Mouse (Mus musculus) embryonic fibroblast, embryonic 13.5 days (primary cell): ENCODE measurements around the gene Fpr3.

Experiments
- CTCF ChIP-seq: IDR thresholded peaks from 2 replicates; pipeline ENCODE4 v1.5.1; 2011; ENCODE audit warnings: mild to moderate bottlenecking, control low read depth, low read length, moderate library complexity, borderline replicate concordance; ENCODE audit not compliant: insufficient read depth
- POLR2A ChIP-seq: IDR thresholded peaks from 2 replicates; pipeline ENCODE4 v1.6.1; 2011; ENCODE audit warnings: low read depth, mild to moderate bottlenecking, control low read depth, low read length, moderate library complexity

DNA sequence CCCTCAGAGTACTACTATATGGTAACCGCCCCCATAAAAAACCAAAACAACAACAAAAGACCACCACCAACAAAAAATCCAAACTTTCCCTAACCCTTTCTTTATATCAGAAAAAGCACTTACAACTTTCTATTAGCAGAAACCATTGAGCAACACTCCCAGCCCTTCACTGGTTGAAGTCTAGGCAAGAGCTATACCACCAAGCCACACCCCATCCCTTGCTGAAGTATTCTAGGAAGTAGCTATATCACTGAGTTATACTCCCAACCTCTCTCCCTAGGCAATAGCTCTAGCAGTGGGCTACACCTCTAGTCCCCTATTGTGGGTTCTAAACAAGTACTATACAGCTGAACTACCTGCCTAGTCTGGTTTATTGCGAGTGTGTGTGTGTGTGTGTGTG is 48.4 kb upstream of the Fpr3 start:
- TF ChIP-seq CTCF, result no peak
- TF ChIP-seq POLR2A, result no peak
